Comparison of ENCODE assay signal across 8 mouse cellular contexts in genomic region chr12:98459889-98460288, GRCm38 (mm10).
A peak's percentile ranks its signal among the peaks of the same experiment; 100 is the strongest.
DNase-seq lines count a peak whose midpoint lies in the region; ATAC-seq and TF ChIP-seq lines count a peak whose summit lies in the region.

No protein-coding gene starts in this region.

- peak; percentile 51 for DNase-seq in cerebellum, adult 11-12 months
- no peak for DNase-seq in cerebellum, adult 9-11 months
- no peak for DNase-seq in lung, adult 2 months
- no peak for DNase-seq in lung, postnatal 4 days
- no peak for DNase-seq in urinary bladder, postnatal 10 days (ENCODE audit: low spot score)
- no peak for DNase-seq in urinary bladder, adult 18-20 months (ENCODE audit: low spot score in 2 of 2)

- no peaks in the 10 kb centered on the region for H3K4me1 ChIP-seq in lung, adult 2 months (ENCODE audit: control insufficient read depth, insufficient read depth, low read length)
- no peaks in the 10 kb centered on the region for H3K4me1 ChIP-seq in bone marrow macrophage, adult 2 months (ENCODE audit: control insufficient read depth, insufficient read depth, low read length)

- WGBS in lung, adult 2 months: 48% methylated on average over 3 of the region's 3 CpGs

- no peak overlapping the region for H3K4me3 ChIP-seq in lung, adult 2 months (replicated peaks; ENCODE audit: extremely low read depth, low read depth, low read length)
- H3K4me3 ChIP-seq in bone marrow macrophage, adult 2 months (ENCODE audit: insufficient read depth, low read length): no peak overlapping the region

- 0 out of 2 replicates have a peak, but pooled peaks have one; percentile 31 for TF ChIP-seq CTCF in lung, adult 2 months (IDR thresholded peaks at IDR 0.05; ENCODE audit: insufficient read depth, low read length)
- TF ChIP-seq CTCF in bone marrow macrophage, adult 2 months (IDR thresholded peaks at IDR 0.05; ENCODE audit: low read depth, low read length): peak; percentile 70; the same call in 1 of the 2 replicates

- peak; percentile 57 for ATAC-seq in megakaryocyte, adult 5-6 weeks (ENCODE audit: poor library complexity, severe bottlenecking)

- no peak overlapping the region for H3K27ac ChIP-seq in bone marrow macrophage, adult 2 months (ENCODE audit: insufficient read depth, low read depth, low read length)

- no peak for TF ChIP-seq POLR2A in lung, adult 2 months (IDR thresholded peaks at IDR 0.05; ENCODE audit: borderline replicate concordance, extremely low read depth, low read depth, low read length)
- TF ChIP-seq POLR2A in bone marrow macrophage, adult 2 months (IDR thresholded peaks at IDR 0.05; ENCODE audit: borderline replicate concordance, low read depth, low read length): no peak
